Comparison of ENCODE assay signal across 12 mouse cellular contexts in genomic region chr11:44741042-44741491, GRCm38 (mm10).
A peak's percentile ranks its signal among the peaks of the same experiment; 100 is the strongest.
DNase-seq lines count a peak whose midpoint lies in the region; ATAC-seq and TF ChIP-seq lines count a peak whose summit lies in the region.
"Had no signal": no experiment of that assay in that cellular context is flagged by ENCODE, and none has a peak within 500 bp of the region (broad histone marks: within the 10 kb centered on the region; RNA-seq: fewer than 3 reads in every experiment).

No protein-coding gene starts in this region.

- H3K4me1 ChIP-seq in kidney, postnatal 0 days (replicated peaks; ENCODE audit: insufficient read depth, low read length): no peaks in the 10 kb centered on the region
- peaks cover 7% of the 10 kb centered on the region for H3K4me1 ChIP-seq in forebrain, embryonic 11.5 days (replicated peaks; ENCODE audit: control insufficient read depth, insufficient read depth, low read length)
- H3K4me1 ChIP-seq in hindbrain, embryonic 13.5 days (replicated peaks): peaks cover 45% of the 10 kb centered on the region
- H3K4me1 ChIP-seq in neural tube, embryonic 11.5 days (ENCODE audit: control insufficient read depth, insufficient read depth, low read length): peaks cover 15% of the 10 kb centered on the region
- H3K4me1 ChIP-seq: megakaryocyte, embryonic 14.5 days had no signal

- intact Hi-C loops in left cerebral cortex, postnatal 25 days (cut with DNase I): no loop called here

- H3K4me3 ChIP-seq in kidney, postnatal 0 days (replicated peaks; ENCODE audit: low read depth, low read length): no peak overlapping the region
- H3K4me3 ChIP-seq in forebrain, embryonic 11.5 days (ENCODE audit: low read depth, low read length): no peak overlapping the region
- H3K4me3 ChIP-seq in hindbrain, embryonic 13.5 days: no peak overlapping the region
- H3K4me3 ChIP-seq in neural tube, embryonic 11.5 days (ENCODE audit: low read depth, low read length): no peak overlapping the region
- H3K4me3 ChIP-seq: megakaryocyte, embryonic 14.5 days had no signal

- no peak overlapping the region for H3K27ac ChIP-seq in kidney, postnatal 0 days
- no peak overlapping the region for H3K27ac ChIP-seq in forebrain, embryonic 11.5 days (ENCODE audit: low read depth, low read length)
- peak overlapping the region; percentile 66 for H3K27ac ChIP-seq in hindbrain, embryonic 13.5 days
- H3K27ac ChIP-seq in neural tube, embryonic 11.5 days (ENCODE audit: low read depth, low read length): 0 out of 2 replicates have a peak overlapping the region, but pooled peaks have one; percentile 17

- no peak for ATAC-seq in kidney, postnatal 0 days (replicated peaks; ENCODE audit: low FRiP score, low read depth)
- ATAC-seq in forebrain, embryonic 11.5 days (replicated peaks; ENCODE audit: low FRiP score): no peak
- ATAC-seq in hindbrain, embryonic 13.5 days (ENCODE audit: low FRiP score): peak; percentile 58
- ATAC-seq in neural tube, embryonic 11.5 days (ENCODE audit: insufficient read depth, low FRiP score, low TSS enrichment): no peak

- WGBS in kidney, postnatal 0 days: 58% methylated on average over 20 of the region's 20 CpGs
- 32% methylated on average over 20 of the region's 20 CpGs for WGBS in forebrain, embryonic 11.5 days
- 14% methylated on average over 20 of the region's 20 CpGs for WGBS in hindbrain, embryonic 13.5 days
- WGBS in neural tube, embryonic 11.5 days: 43% methylated on average over 20 of the region's 20 CpGs

- peak overlapping the region; percentile 37 for H3K4me2 ChIP-seq in kidney, postnatal 0 days (ENCODE audit: low read length)
- 0 out of 2 replicates have a peak overlapping the region, but pooled peaks have one; percentile 21 for H3K4me2 ChIP-seq in forebrain, embryonic 11.5 days (ENCODE audit: low read depth, low read length, severe bottlenecking)
- H3K4me2 ChIP-seq in hindbrain, embryonic 13.5 days: peak overlapping the region; percentile 44
- 0 out of 2 replicates have a peak overlapping the region, but pooled peaks have one; percentile 11 for H3K4me2 ChIP-seq in neural tube, embryonic 11.5 days (ENCODE audit: low read depth)

- no peaks in the 10 kb centered on the region for H3K27me3 ChIP-seq in kidney, postnatal 0 days (ENCODE audit: insufficient read depth, low read length)
- H3K27me3 ChIP-seq in forebrain, embryonic 11.5 days (ENCODE audit: control insufficient read depth, insufficient read depth, low read length): no peaks in the 10 kb centered on the region
- H3K27me3 ChIP-seq in hindbrain, embryonic 13.5 days: no peaks in the 10 kb centered on the region
- H3K27me3 ChIP-seq in neural tube, embryonic 11.5 days (ENCODE audit: control insufficient read depth, insufficient read depth, low read length): no peaks in the 10 kb centered on the region

- no peak for TF ChIP-seq CTCF in kidney, postnatal 0 days (IDR thresholded peaks at IDR 0.05; ENCODE audit: low read depth)

- no peaks in the 10 kb centered on the region for H3K36me3 ChIP-seq in kidney, postnatal 0 days (ENCODE audit: insufficient read depth, low read length)
- H3K36me3 ChIP-seq in forebrain, embryonic 11.5 days (ENCODE audit: control insufficient read depth, insufficient read depth, low read length): no peaks in the 10 kb centered on the region
- H3K36me3 ChIP-seq in hindbrain, embryonic 13.5 days: no peaks in the 10 kb centered on the region
- H3K36me3 ChIP-seq in neural tube, embryonic 11.5 days (ENCODE audit: control insufficient read depth, insufficient read depth, low read length): no peaks in the 10 kb centered on the region

- H3K9me3 ChIP-seq in kidney, postnatal 0 days (replicated peaks; ENCODE audit: low read length): no peaks in the 10 kb centered on the region
- H3K9me3 ChIP-seq in forebrain, embryonic 11.5 days (ENCODE audit: control insufficient read depth, low read length): no peaks in the 10 kb centered on the region
- H3K9me3 ChIP-seq in hindbrain, embryonic 13.5 days: no peaks in the 10 kb centered on the region
- no peaks in the 10 kb centered on the region for H3K9me3 ChIP-seq in neural tube, embryonic 11.5 days (ENCODE audit: control insufficient read depth, low read length)
- H3K9me3 ChIP-seq: megakaryocyte, embryonic 14.5 days had no signal

- no peak overlapping the region for H3K9ac ChIP-seq in kidney, postnatal 0 days (ENCODE audit: low read depth, low read length)
- no peak overlapping the region for H3K9ac ChIP-seq in forebrain, embryonic 11.5 days (ENCODE audit: low read length)
- H3K9ac ChIP-seq in hindbrain, embryonic 13.5 days: peak overlapping the region; percentile 46; the same call in 1 of the 2 replicates
- no peak overlapping the region for H3K9ac ChIP-seq in neural tube, embryonic 11.5 days (ENCODE audit: low read length)

- DNase-seq in kidney, postnatal 0 days (ENCODE audit: low spot score): no peak
- no peak for DNase-seq in kidney, postnatal 25 days
- no peak for DNase-seq in forebrain, embryonic 11.5 days (ENCODE audit: low spot score)
- peak; percentile 32 for DNase-seq in neural tube, embryonic 11.5 days (ENCODE audit: low spot score)
- DNase-seq in yolk sac, embryonic 10.5 days (ENCODE audit: low spot score): no peak
- DNase-seq in natural killer cell, adult 2 months (ENCODE audit: low spot score in 2 of 2): no peak
- no peak for DNase-seq in left cerebral cortex, postnatal 25 days (ENCODE audit: low spot score in 2 of 2)
- DNase-seq: adrenal gland, postnatal 25 days; gastrocnemius, postnatal 36 days; thymus, postnatal 36 days had no signal

Comparison
In these comparisons a context has a peak if more than half of its experiments do, and no peak if none do; other contexts are left out.
1. H3K27ac ChIP-seq: peak in hindbrain, embryonic 13.5 days (single experiment) and neural tube, embryonic 11.5 days (single experiment); none in kidney, postnatal 0 days (single experiment) and forebrain, embryonic 11.5 days (single experiment).
2. Peak in every context shown above with its lines, with median percentiles within 50 percentile points of each other: H3K4me2 ChIP-seq.